Mouse (Mus musculus) heart, postnatal 0 days (tissue): ENCODE measurements at regions not wholly inside any gene's neighbourhood (a gene's known extent, or its start where the extent isn't known, plus 50 kb on each side); places are given as distances from the start of the nearest gene placed in this dataset.

ENCODE experiments used
- CTCF ChIP-seq: IDR thresholded peaks from 2 replicates; pipeline ENCODE4 v1.5.1; 2016; ENCODE audit warnings: antibody characterized with exemption, control low read depth, low read depth
- EP300 ChIP-seq: IDR thresholded peaks from 2 replicates; pipeline ENCODE4 v1.6.1; 2016; ENCODE audit warnings: antibody characterized with exemption, low read depth

DNA sequence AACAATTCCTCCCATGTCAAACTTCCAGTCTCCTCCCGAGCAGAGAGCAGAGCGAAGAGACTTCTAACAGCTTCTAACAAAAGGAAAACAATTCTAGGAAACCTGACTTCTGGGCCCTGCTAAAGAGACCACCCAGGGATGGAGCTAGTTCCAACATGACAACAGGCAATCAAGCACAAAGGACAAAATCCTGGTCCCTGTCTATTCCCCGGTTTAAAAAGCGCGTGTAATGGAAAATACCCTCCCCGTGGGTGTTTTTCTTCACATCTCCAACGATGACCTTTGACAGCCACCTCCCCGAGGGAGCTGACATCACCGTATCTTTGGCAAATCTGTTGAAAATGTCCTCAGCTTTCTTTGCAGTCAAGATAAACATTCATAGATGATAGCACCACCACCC is 256.9 kb upstream of the Jmjd1c start:
- TF ChIP-seq CTCF, result no peak
- TF ChIP-seq EP300, result no peak
